Mouse (Mus musculus): Measurements from ENCODE around the gene Filip1.

DNA sequence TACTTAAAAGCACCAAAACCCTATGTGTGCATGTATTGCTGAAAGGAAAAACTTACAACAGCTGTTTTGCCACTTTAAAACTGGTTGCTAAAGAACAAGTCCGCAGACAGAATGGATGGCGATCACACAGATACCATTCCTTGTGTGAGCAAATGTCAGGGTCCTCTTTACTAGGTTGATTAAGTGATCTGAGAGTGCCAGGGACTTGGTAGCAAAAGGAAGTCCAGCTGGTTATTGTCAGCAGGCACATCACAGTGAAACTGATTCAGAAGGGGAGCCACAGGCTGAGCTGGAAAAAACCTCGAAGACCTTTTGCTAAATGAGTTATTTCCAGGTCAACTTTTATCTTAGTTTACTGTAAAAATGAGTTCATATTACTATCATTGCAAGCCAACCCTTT is 89.4 kb downstream of the Filip1 start:
- no peak for TF ChIP-seq CTCF (IDR thresholded peaks at IDR 0.05; ENCODE audit: low read depth)
- no peak for TF ChIP-seq EP300 (IDR thresholded peaks at IDR 0.05; ENCODE audit: low read depth)
